Mouse (Mus musculus): ENCODE measurements at regions not wholly inside any gene's neighbourhood (a gene's known extent, or its start where the extent isn't known, plus 50 kb on each side); places are given as distances from the start of the nearest gene placed in this dataset.

- DNase-seq (ENCODE audit: low spot score): no peak
Measured at GRCm38 (mm10) chr1:117243599-117243998, 440.8 kb downstream of the Gm19965 start.

- peak; percentile 3 for DNase-seq (ENCODE audit: low spot score)
Measured at GRCm38 (mm10) chr1:117248342-117248741, 445.6 kb downstream of the Gm19965 start.

GRCm38 (mm10) chr1:117290746-117291145, 406.2 kb upstream of the Gm28363 start:
- no peak for DNase-seq (ENCODE audit: low spot score)

- DNase-seq (ENCODE audit: low spot score): no peak
Measured at GRCm38 (mm10) chr1:117299232-117299631, 397.7 kb upstream of the Gm28363 start.
